Mouse (Mus musculus): ENCODE data around the gene Ube2q1.

Gene Ube2q1

GRCm38 (mm10) chr3:89821548-89822480, 48.4 kb downstream of the Ube2q1 start:
- no peak for DNase-seq

- DNase-seq: no peak
Observed at GRCm38 (mm10) chr3:89823594-89823993, 50.2 kb downstream of the Ube2q1 start.

- no peak for DNase-seq
Observed at GRCm38 (mm10) chr3:89826295-89826694, 52.9 kb downstream of the Ube2q1 start.

DNA sequence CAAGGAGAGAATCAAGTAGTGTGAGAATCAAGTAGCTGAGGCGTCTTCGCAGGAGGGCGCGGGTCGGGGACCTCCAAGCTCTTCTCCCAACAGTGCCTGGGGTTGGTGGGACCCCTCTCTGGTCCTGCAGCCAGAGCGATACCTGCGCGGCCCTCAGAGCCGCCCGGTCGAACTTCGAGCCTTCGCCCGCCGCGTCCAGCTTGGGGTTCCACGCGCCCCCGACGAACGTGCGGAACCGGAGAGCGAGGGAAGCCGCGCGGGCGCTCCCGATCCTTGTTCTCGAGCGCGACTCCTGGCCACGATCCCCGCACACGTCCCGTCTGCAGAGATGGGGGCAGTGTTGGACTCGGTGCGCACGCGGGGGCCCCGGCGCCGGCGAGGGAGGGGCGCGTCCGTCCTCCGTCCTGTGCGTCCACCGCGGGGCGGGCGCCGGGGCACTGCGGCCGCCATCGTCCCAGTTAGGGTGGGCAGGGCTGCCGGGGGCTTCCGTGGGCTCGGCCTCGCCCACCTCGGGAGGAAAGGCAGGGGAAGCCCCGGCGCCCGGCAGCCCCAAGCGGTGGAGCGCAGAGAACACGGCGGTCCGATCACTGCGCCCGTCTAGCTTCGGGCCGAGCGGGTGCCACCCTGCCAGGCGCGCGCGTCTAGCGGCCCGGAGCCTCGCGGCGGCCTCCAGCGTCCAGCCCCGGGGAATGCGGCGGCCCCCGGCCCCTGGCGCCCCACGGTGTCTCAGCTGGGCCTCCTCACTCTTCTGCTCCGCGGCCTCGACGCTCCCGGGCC, 57.6 kb downstream of the Ube2q1 start, which contains the start of gene She:
Gene She, plus strand, starts transcription at position 556 of the 777 bp plus-strand sequence.
- DNase-seq: no peak

Data from cerebellum, adult 11 months (tissue).